Mouse (Mus musculus) hindbrain, postnatal 0 days (tissue): ENCODE measurements around the gene Rasgef1b. TPM values are rescaled to one million over a fixed set of nuclear protein-coding genes. Genes with fewer than 3 reads are reported as not detected.

Experiments
- ATAC-seq: fragments of 200-750 bp; cut with Nextera tagmentation; 2 replicates; pipeline ENCODE4 v1.8.0; 2017; ENCODE audit warnings: mild to moderate bottlenecking, moderate TSS enrichment, moderate library complexity
- DNase-seq: peaks from one replicate; pipeline ENCODE4 v3.0.0-alpha.2; 2015; ENCODE audit warnings: low spot score
- H3K27ac ChIP-seq: fragments of 300-500 bp; sonication (generic); 2 replicates; pipeline ENCODE4 v1.5.1; 2014; ENCODE audit warnings: mild to moderate bottlenecking
- H3K27me3 ChIP-seq: fragments of 300-500 bp; sonication (generic); 2 replicates; pipeline ENCODE4 v1.6.1; 2014; ENCODE audit warnings: low read length, mixed read lengths; ENCODE audit not compliant: insufficient read depth
- H3K36me3 ChIP-seq: fragments of 300-500 bp; sonication (generic); 2 replicates; pipeline ENCODE4 v1.6.1; 2014; ENCODE audit warnings: low read length, mixed read lengths; ENCODE audit not compliant: insufficient read depth
- H3K4me1 ChIP-seq: fragments of 300-500 bp; sonication (generic); 2 replicates; pipeline ENCODE4 v1.6.1; 2014; ENCODE audit warnings: antibody characterized with exemption, low read length, mixed read lengths; ENCODE audit not compliant: insufficient read depth
- H3K4me2 ChIP-seq: fragments of 300-500 bp; sonication (generic); 2 replicates; pipeline ENCODE4 v1.6.1; 2014; ENCODE audit warnings: low read depth, mild to moderate bottlenecking, low read length, moderate library complexity, mixed read lengths
- H3K4me3 ChIP-seq: fragments of 300-500 bp; sonication (generic); 2 replicates; pipeline ENCODE4 v1.5.1; 2014; ENCODE audit warnings: low read length
- H3K9ac ChIP-seq: fragments of 300-500 bp; sonication (generic); replicated peaks from 2 replicates; pipeline ENCODE4 v1.6.1; 2014; ENCODE audit warnings: mild to moderate bottlenecking, low read length, moderate library complexity, mixed read lengths
- H3K9me3 ChIP-seq: fragments of 300-500 bp; sonication (generic); 2 replicates; pipeline ENCODE4 v1.6.1; 2016; ENCODE audit warnings: low read length, mixed read lengths
- CTCF ChIP-seq: IDR thresholded peaks from 2 replicates; pipeline ENCODE4 v1.5.1; 2016; ENCODE audit warnings: antibody characterized with exemption, control low read depth, low read depth
- WGBS: fragments of 180-500 bp; shearing (Covaris S2); extraction: QIAGEN DNeasy Blood & Tissue Kit; methylation state at CpG from one replicate; pipeline ENCODE4 v1.1.7; 2014; 5-methylcytosine and 5-hydroxymethylcytosine counted together
- polyA plus RNA-seq: library from polyadenylated mRNA; unstranded; fragments of >200 nt; fragmentation: Nextera tagmentation; extraction: Ambion mirVana; gene quantifications from 2 replicates; pipeline ENCODE4 v1.2.1, GENCODE M21; 2015
- total RNA-seq: library from RNA; depleted of rRNA; stranded (reverse); fragments of >200 nt; gene quantifications from 2 replicates; pipeline ENCODE4 v1.2.3, GENCODE M21; 2014

Gene Rasgef1b
- total and polyA plus RNA-seq, 2 experiments from 2014 or later: 32.0 to 39.9 TPM

- Histone ChIP-seq H3K27ac (no peak overlapping the region), H3K9ac (no peak overlapping the region), H3K4me3 (no peak overlapping the region), H3K9me3 (no peaks in the 10 kb centered on the region), H3K4me2 (no peak overlapping the region), H3K4me1 (no peaks in the 10 kb centered on the region), H3K27me3 (no peaks in the 10 kb centered on the region), H3K36me3 (no peaks in the 10 kb centered on the region)
- ATAC-seq (no peak), DNase-seq (no peak)
- 88% methylated on average over 12 of the region's 12 CpGs for WGBS
- TF ChIP-seq CTCF: no peak
These were observed 313.2 kb downstream of the Rasgef1b start for GRCm38 (mm10) chr5:99415676-99416075.

- no peak overlapping the region for H3K4me2 ChIP-seq
- no peak for DNase-seq
- no peak overlapping the region for H3K27ac ChIP-seq
- no peaks in the 10 kb centered on the region for H3K36me3 ChIP-seq
- ATAC-seq: no peak
- H3K4me1 ChIP-seq: no peaks in the 10 kb centered on the region
- H3K9me3 ChIP-seq: no peaks in the 10 kb centered on the region
- H3K4me3 ChIP-seq: no peak overlapping the region
- no peak overlapping the region for H3K9ac ChIP-seq
- TF ChIP-seq CTCF: no peak
- 87% methylated on average over 2 of the region's 2 CpGs for WGBS
- no peaks in the 10 kb centered on the region for H3K27me3 ChIP-seq
These were observed 313.8 kb downstream of the Rasgef1b start for GRCm38 (mm10) chr5:99415049-99415448.

- H3K4me1 ChIP-seq: no peaks in the 10 kb centered on the region
- no peak overlapping the region for H3K4me2 ChIP-seq
- H3K9me3 ChIP-seq: no peaks in the 10 kb centered on the region
- DNase-seq: no peak
- no peaks in the 10 kb centered on the region for H3K36me3 ChIP-seq
- no peaks in the 10 kb centered on the region for H3K27me3 ChIP-seq
- H3K9ac ChIP-seq: no peak overlapping the region
- WGBS: 82% methylated on average over 6 of the region's 6 CpGs
- H3K4me3 ChIP-seq: no peak overlapping the region
- ATAC-seq: no peak
- no peak for TF ChIP-seq CTCF
- no peak overlapping the region for H3K27ac ChIP-seq
These were observed 314.6 kb downstream of the Rasgef1b start for GRCm38 (mm10) chr5:99414293-99414692.

- TF ChIP-seq CTCF: no peak
- no peaks in the 10 kb centered on the region for H3K9me3 ChIP-seq
- no peak for DNase-seq
- H3K36me3 ChIP-seq: no peaks in the 10 kb centered on the region
- no peak for ATAC-seq
- no peak overlapping the region for H3K9ac ChIP-seq
- no peaks in the 10 kb centered on the region for H3K27me3 ChIP-seq
- no peak overlapping the region for H3K4me2 ChIP-seq
- H3K4me3 ChIP-seq: no peak overlapping the region
- H3K4me1 ChIP-seq: no peaks in the 10 kb centered on the region
- WGBS: 80% methylated on average over 1 of the region's 1 CpGs
- no peak overlapping the region for H3K27ac ChIP-seq
These were observed 315.0 kb downstream of the Rasgef1b start for GRCm38 (mm10) chr5:99413851-99414250.

GRCm38 (mm10) chr5:99413391-99413790, 315.5 kb downstream of the Rasgef1b start:
- H3K4me3 ChIP-seq: no peak overlapping the region
- no peak overlapping the region for H3K27ac ChIP-seq
- no peak for ATAC-seq
- no peak overlapping the region for H3K9ac ChIP-seq
- H3K4me1 ChIP-seq: no peaks in the 10 kb centered on the region
- H3K4me2 ChIP-seq: no peak overlapping the region
- no peaks in the 10 kb centered on the region for H3K36me3 ChIP-seq
- no peaks in the 10 kb centered on the region for H3K27me3 ChIP-seq
- whole genome bisulfite sequencing: 85% methylated on average over 9 of the region's 9 CpGs
- DNase-seq: no peak
- no peaks in the 10 kb centered on the region for H3K9me3 ChIP-seq
- TF ChIP-seq CTCF: no peak

GRCm38 (mm10) chr5:99404403-99405170, 324.3 kb downstream of the Rasgef1b start:
- WGBS: 89% methylated on average over 11 of the region's 11 CpGs
- no peak for TF ChIP-seq CTCF
- Histone ChIP-seq H3K9me3 (no peaks in the 10 kb centered on the region), H3K4me2 (no peak overlapping the region), H3K4me1 (no peaks in the 10 kb centered on the region), H3K27me3 (no peaks in the 10 kb centered on the region), H3K36me3 (no peaks in the 10 kb centered on the region), H3K9ac (no peak overlapping the region), H3K4me3 (no peak overlapping the region), H3K27ac (no peak overlapping the region)
- no peak for DNase-seq
- no peak for ATAC-seq

- 69% methylated on average over 5 of the region's 5 CpGs for WGBS
- no peak for TF ChIP-seq CTCF
- Histone ChIP-seq H3K4me1 (no peaks in the 10 kb centered on the region), H3K4me3 (no peak overlapping the region), H3K27me3 (no peaks in the 10 kb centered on the region), H3K9me3 (no peaks in the 10 kb centered on the region), H3K4me2 (no peak overlapping the region), H3K27ac (no peak overlapping the region), H3K9ac (no peak overlapping the region), H3K36me3 (no peaks in the 10 kb centered on the region)
- DNase-seq (no peak), ATAC-seq (no peak)
These were observed 325.5 kb downstream of the Rasgef1b start for GRCm38 (mm10) chr5:99403325-99403724.
